Mouse (Mus musculus): ENCODE measurements around the gene Itpr1. TPM values are rescaled to one million over a fixed set of nuclear protein-coding genes. Genes with fewer than 3 reads are reported as not detected.

Gene Itpr1
- polyA plus RNA-seq, 1 experiment from 2014 or later, result 7.3 TPM

DNA sequence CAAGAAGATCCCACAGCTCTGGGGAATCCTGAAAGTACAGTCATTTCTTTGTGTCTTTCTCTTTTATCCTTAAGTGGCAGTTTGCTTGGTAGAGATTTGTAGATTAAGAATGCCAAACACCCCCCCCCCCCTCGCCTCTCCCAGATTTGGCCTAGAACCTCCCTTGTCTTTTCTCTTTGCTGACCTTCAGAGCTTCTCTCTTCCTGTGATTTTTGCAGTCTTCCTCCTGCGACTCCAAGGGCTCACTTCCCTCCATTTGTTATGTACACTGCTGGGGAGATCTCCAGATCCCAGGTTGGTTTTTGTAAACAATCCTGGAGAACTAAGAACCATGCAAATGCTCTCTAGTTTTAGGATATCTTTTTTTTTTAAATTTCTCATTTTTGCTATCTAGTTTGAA lies 45.7 kb downstream of the Itpr1 start:
- H3K27ac ChIP-seq, result no peak overlapping the region
- no peak overlapping the region for H3K4me3 ChIP-seq (ENCODE audit: inconsistent target)
- 96% methylated on average over 2 of the region's 2 CpGs for WGBS (ENCODE audit: missing documents)
- H3K79me2 ChIP-seq (ENCODE audit: inconsistent target), result no peaks in the 10 kb centered on the region; the same call in 1 of the 2 replicates
- no peaks in the 10 kb centered on the region for H3K36me3 ChIP-seq (ENCODE audit: inconsistent target)

DNA sequence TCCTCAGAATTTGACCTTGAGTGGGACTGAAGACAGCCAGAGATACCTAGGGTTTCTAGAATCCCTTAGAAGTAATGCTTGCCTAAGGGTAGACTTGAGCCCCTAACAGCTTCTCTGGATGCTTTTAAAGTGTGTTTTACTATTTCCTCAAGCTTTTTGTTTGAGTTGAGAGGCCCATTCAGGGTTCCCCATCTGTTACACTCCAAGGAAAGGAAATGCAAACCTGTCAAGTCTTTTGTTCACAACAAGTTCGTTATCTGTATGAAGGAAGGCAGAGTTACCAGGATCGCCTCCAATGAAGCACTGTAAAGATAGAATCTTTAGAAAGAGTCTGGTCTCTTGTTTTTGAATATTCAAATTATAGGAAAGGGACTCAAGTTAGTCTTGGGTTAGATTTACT lies 46.8 kb downstream of the Itpr1 start:
- 85% methylated on average over 2 of the region's 2 CpGs for WGBS (ENCODE audit: missing documents)
- H3K79me2 ChIP-seq (ENCODE audit: inconsistent target), result no peaks in the 10 kb centered on the region; the same call in 1 of the 2 replicates

DNA sequence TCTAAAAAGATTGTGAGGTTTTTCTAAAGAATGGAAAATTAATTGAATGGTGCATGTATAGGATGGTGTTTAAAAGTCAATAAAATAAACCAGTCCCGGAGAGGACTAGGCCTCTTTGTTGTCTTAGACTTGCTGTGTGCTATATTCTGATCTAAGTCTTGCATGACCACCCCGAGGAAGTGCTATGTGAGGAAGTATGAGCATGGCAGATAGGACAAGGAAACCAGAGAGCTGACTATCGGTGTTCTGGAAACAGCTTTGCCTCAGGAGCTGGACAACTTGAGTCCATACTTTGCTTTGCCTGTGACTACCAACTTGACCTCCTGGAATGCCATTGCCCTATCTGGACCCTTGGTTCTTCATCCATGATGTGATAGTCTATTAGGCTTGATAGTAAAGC lies 48.6 kb downstream of the Itpr1 start:
- H3K27ac ChIP-seq, result no peak overlapping the region
- H3K79me2 ChIP-seq (ENCODE audit: inconsistent target), result no peaks in the 10 kb centered on the region; the same call in 1 of the 2 replicates
- no peak overlapping the region for H3K4me3 ChIP-seq (ENCODE audit: inconsistent target)
- 51% methylated on average over 3 of the region's 3 CpGs for WGBS (ENCODE audit: missing documents)
- H3K36me3 ChIP-seq (ENCODE audit: inconsistent target), result no peaks in the 10 kb centered on the region

More for the DNA sequence above, 46.8 kb downstream of the Itpr1 start:
- Histone ChIP-seq H3K36me3 (ENCODE audit: inconsistent target) (no peaks in the 10 kb centered on the region), H3K27ac (no peak overlapping the region), H3K4me3 (ENCODE audit: inconsistent target) (no peak overlapping the region)

DNA sequence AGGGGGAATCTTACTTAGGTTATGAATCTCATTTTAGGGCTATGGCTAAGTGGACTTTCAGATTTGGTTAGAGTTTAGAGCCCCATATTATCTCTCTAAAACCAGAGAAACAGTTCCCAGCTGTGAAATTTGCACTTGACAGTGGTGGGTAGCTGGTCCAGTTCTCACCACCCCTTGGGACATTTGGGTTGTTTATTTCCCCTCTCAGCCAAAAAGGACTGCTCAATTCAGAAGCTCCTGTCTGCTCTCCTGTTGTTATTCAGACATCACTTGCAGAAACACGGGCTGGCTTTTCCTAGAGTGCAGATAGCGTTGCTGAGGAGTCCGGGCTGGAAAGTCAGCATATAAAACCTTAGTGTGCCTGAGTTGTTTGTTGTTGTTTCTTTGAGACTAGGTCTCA lies 51.3 kb downstream of the Itpr1 start:
- Histone ChIP-seq H3K4me3 (ENCODE audit: inconsistent target) (no peak overlapping the region), H3K36me3 (ENCODE audit: inconsistent target) (no peaks in the 10 kb centered on the region), H3K79me2 (ENCODE audit: inconsistent target) (no peaks in the 10 kb centered on the region; the same call in 1 of the 2 replicates), H3K27ac (no peak overlapping the region)
- WGBS (ENCODE audit: missing documents), result 90% methylated on average over 3 of the region's 3 CpGs

DNA sequence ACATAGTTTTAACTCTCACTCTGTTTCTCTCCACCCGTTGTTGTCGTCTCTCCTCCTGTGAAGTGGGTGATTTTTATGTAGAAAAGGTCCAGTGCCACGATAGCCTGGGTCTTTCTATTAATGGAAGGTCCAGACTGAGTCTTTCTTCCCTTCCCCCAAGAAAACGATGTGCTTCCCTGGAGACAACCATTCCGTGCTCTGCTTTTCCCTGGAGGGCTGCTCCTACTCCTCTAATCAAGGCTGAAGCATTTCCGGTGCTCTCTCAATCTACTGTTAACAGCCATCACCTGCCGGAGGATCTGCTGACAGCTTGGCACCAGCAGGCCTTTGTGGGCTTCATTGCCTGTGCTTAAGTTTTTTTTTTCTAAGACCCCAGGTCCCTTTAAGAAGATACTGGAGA lies 60.6 kb downstream of the Itpr1 start:
- H3K27ac ChIP-seq, result no peak overlapping the region
- WGBS (ENCODE audit: missing documents), result 95% methylated on average over 7 of the region's 7 CpGs
- no peaks in the 10 kb centered on the region for H3K36me3 ChIP-seq (ENCODE audit: inconsistent target)
- no peaks in the 10 kb centered on the region for H3K79me2 ChIP-seq (ENCODE audit: inconsistent target)
- H3K4me3 ChIP-seq (ENCODE audit: inconsistent target), result no peak overlapping the region

DNA sequence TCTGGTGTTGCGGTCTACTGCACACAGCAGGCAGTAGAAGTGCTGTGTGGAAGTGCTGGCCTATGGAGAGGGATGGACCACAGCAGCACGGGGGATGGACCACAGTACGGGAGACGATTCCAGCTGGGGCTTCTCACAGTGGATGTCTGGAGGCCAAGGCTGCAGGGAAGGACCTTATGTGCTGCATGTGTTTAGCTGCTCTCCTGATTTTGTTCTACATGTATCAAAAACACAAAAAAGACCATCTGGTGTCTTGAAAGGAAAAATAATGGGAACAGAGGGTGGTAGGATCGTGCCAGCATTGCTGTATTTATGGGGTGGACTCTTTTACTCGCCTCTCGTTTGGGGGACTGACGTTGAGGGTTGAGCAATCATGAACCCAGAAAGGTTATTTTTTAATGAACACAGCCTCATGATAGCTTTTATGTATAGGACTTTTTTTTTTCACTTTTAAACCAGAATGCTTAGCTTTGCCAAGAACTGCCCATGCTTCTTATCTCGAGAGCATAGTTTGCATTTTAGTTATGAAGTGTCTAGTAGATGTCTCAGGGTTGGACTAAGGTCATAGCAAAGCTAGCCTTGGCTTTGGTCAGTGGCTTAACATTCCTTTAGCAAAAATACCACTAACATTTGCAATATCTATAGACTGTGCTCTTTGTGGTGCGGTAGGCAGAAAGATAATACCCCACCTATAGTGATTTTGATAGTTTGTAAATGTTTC lies 61.6 kb downstream of the Itpr1 start:
- Histone ChIP-seq H3K27ac (no peak overlapping the region), H3K36me3 (ENCODE audit: inconsistent target) (no peaks in the 10 kb centered on the region), H3K79me2 (ENCODE audit: inconsistent target) (no peaks in the 10 kb centered on the region), H3K4me3 (ENCODE audit: inconsistent target) (no peak overlapping the region)
- 91% methylated on average over 10 of the region's 10 CpGs for WGBS (ENCODE audit: missing documents)

DNA sequence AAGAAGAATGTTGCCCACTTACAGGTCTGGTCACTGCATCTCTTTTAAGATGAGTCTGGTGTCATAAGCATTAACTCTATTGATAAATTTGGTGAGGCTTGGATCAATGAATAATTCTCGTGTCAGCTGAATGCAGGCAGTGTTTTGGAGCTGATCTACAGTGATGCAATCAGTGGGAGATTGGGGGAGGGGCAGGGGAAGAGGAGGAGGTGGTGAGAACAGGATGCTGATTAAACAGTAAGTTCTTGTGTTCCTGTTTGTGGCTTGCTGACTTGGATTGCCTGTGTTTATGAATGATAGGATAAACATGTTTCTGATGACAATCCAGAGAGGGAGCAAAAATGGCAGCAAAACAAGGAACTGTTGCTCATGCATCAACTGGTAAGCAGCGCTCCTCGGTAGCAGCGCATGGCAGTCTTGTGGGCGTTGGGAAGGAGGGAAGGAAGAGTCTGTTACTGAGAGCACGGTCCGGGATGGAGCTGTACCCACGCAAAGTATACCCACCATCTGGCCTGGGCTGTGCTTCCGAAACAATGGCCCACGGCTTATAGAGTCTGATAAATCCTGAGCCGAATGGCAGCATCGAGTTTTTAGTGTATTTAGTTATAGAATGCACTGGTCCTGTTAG lies 64.1 kb downstream of the Itpr1 start:
- H3K27ac ChIP-seq, result no peak overlapping the region
- 78% methylated on average over 12 of the region's 12 CpGs for WGBS (ENCODE audit: missing documents)
- H3K36me3 ChIP-seq (ENCODE audit: inconsistent target), result no peaks in the 10 kb centered on the region
- H3K4me3 ChIP-seq (ENCODE audit: inconsistent target), result no peak overlapping the region
- no peaks in the 10 kb centered on the region for H3K79me2 ChIP-seq (ENCODE audit: inconsistent target)

DNA sequence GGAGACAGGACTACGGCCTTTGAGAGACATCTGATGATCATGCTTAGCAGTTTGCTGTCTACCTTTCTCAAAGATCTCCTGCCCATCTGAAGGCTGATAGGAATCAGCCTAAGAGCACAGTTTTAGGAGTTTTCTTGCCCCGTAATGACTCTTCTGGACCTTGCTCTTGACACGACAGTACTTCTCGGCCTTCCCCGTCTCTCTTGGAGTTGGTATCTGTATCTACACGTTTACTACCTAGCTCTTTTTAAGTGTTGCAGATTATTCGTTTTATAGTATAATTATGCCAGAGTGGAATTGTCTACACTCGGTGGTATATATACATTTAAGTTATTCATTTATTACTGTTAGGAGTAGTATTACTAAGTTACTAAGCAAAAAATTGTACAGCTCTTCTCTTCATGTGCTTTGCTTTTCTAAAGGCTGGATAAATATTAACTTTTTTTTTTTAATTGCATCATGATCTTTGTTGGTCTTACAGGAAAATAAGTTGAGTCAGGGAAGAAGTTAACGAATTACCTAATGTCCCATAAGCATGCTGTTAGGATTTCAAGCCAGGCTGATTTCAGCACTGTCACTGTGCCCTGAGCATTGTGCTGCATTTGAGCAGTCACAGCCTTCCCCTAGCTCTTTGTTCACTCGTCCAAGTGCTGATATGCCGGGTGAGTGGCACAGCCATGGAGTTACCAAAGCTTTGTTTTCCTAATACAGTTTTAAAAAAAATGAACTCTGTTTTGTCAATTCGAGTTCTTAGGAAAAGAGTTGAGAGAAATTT lies 64.9 kb downstream of the Itpr1 start:
- 96% methylated on average over 12 of the region's 12 CpGs for WGBS (ENCODE audit: missing documents)
- Histone ChIP-seq H3K79me2 (ENCODE audit: inconsistent target) (no peaks in the 10 kb centered on the region), H3K27ac (no peak overlapping the region), H3K4me3 (ENCODE audit: inconsistent target) (no peak overlapping the region), H3K36me3 (ENCODE audit: inconsistent target) (no peaks in the 10 kb centered on the region)

DNA sequence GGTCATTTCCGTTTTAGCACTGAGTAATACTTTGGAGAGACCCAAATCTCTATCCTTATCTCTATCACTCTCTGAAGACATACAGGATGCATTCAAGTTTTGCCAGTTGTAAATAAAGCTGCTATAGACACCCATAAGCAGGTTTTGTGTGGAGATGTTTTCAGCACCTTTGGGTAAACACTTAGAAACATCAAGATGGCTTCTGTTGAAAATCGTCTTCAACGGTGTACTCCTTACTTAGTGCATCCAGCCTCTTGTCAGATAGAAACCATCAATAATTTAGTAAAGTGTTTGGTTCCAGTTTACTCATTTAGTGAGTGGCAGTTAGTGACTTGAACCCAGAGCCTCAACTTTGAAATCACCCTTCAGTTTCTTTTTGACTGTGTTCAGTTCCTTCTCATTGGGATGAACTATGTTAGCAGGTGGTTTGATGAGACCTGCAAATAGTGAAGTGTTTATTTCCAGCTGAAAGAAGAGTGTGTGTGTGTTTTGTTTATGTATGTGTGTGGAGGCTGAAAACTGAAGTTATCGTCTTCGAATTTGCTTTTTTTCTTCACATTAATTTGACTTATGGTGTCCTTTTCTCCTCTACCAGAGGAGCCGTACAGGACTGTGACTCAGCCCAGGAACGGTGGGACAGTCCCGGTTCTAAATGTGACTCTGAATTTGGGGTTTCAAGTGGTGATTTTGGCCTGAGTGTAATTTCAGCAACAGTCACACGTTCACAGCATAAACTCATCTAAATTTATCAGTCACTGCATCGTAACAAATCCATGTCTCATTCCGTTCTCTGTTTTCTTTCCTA lies 66.1 kb downstream of the Itpr1 start:
- Histone ChIP-seq H3K79me2 (ENCODE audit: inconsistent target) (no peaks in the 10 kb centered on the region), H3K27ac (no peak overlapping the region), H3K36me3 (ENCODE audit: inconsistent target) (no peaks in the 10 kb centered on the region), H3K4me3 (ENCODE audit: inconsistent target) (no peak overlapping the region)
- 94% methylated on average over 7 of the region's 11 CpGs for WGBS (ENCODE audit: missing documents)

DNA sequence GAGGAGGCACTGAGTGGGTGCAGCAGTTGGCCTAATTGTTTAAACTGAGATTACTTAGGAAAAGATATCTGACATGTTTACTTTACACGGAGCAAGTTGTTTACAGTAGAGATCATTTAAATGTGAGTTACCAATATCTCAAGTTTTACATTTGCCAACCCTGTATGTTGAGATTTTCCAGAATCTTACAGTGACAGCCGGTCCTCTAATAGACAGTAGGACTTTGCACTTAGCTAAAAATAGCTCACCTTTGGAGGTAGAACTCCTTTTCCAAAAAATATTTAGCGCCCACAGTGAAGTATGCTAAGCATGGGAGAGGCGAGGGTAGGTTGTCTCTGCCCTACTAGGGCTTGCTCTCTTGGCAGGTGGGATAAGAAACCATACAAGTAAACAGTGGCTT lies 69.2 kb downstream of the Itpr1 start:
- Histone ChIP-seq H3K36me3 (ENCODE audit: inconsistent target) (no peaks in the 10 kb centered on the region), H3K4me3 (ENCODE audit: inconsistent target) (no peak overlapping the region), H3K27ac (no peak overlapping the region), H3K79me2 (ENCODE audit: inconsistent target) (no peaks in the 10 kb centered on the region)
- 94% methylated on average over 4 of the region's 4 CpGs for WGBS (ENCODE audit: missing documents)

DNA sequence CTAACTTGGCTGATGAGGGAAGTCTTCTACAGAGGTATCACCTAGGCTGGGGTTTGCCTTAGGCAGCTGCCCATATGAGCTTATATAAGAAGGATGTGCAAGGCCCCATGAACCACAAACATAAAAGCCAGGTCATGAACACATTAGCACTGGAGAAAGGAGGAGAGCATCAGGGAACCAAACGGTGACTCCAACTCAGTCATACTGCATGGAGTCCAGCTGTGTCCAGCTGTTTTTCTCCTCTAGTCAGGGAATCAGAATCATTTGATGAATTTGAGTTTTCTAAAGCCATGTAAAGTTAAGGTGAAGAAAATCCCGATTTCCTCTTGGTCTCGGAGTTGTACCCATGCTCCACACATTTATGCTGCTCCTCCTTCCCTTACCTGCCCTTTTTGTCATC lies 69.7 kb downstream of the Itpr1 start:
- Histone ChIP-seq H3K27ac (no peak overlapping the region), H3K79me2 (ENCODE audit: inconsistent target) (no peaks in the 10 kb centered on the region), H3K4me3 (ENCODE audit: inconsistent target) (no peak overlapping the region), H3K36me3 (ENCODE audit: inconsistent target) (no peaks in the 10 kb centered on the region)
- 90% methylated on average over 3 of the region's 3 CpGs for WGBS (ENCODE audit: missing documents)

DNA sequence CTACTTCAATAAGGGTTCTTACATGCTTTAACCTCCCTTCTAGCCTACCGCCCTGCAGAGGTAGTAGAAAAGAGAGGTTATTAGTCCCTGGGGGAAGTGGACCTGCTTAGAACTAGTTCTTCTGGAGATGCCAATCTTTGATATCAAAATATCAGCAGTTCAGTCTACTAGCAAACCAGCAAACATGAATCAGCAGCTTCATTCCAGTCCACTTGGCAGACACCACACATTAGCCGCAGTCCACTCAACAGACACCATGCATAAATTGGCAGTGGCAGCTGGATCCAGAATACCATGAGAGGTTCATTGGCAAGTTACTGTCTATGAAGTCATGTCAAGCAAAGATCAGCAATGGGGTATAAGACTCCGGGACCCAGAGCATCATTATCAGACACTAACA lies 71.8 kb downstream of the Itpr1 start:
- 97% methylated on average over 3 of the region's 3 CpGs for WGBS (ENCODE audit: missing documents)
- no peaks in the 10 kb centered on the region for H3K36me3 ChIP-seq (ENCODE audit: inconsistent target)
- no peak overlapping the region for H3K27ac ChIP-seq
- no peaks in the 10 kb centered on the region for H3K79me2 ChIP-seq (ENCODE audit: inconsistent target)
- H3K4me3 ChIP-seq (ENCODE audit: inconsistent target), result no peak overlapping the region

DNA sequence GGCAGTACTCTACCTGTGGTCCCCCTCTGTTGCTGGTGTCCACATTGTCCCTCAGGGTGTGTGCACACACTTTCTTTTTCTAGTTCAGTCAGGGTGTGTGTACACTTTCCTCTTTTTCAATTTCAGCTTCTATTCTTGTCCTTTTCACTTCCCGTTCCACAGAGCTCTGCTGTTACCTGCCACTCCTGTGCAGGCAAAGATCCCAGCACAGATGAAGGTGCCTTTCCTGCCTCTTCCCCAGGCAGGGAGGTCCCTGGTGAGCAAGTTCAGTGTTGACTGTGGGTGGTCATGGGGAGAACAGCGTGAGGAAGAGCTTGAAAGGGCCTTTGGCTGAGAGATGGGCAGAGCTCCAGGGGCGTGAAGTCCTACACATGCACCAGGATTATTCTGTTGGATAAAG lies 76.1 kb downstream of the Itpr1 start:
- no peak overlapping the region for H3K27ac ChIP-seq
- no peak overlapping the region for H3K4me3 ChIP-seq (ENCODE audit: inconsistent target)
- WGBS (ENCODE audit: missing documents), result 44% methylated on average over 3 of the region's 3 CpGs
- H3K36me3 ChIP-seq (ENCODE audit: inconsistent target), result no peaks in the 10 kb centered on the region
- H3K79me2 ChIP-seq (ENCODE audit: inconsistent target), result no peaks in the 10 kb centered on the region

DNA sequence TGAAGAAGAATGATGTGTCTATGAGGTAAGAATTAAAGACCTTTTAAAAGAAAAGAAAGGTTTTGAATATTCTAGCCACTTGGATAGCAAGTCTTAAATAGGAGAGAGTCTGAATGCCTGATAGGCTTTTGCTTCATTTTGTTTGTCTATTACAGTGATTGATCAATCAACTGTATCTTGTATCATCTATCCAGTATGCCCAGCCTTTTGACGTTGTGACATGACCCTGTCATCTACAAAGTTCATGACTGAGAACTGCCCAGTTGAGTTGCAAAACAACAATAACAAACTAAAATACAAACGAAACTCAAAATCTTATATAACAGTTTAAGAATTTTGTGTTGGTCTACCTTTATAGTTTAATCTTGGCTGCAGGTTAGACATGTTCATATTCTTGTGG lies 78.1 kb downstream of the Itpr1 start:
- H3K79me2 ChIP-seq (ENCODE audit: inconsistent target), result no peaks in the 10 kb centered on the region
- H3K27ac ChIP-seq, result no peak overlapping the region
- 89% methylated on average over 2 of the region's 2 CpGs for WGBS (ENCODE audit: missing documents)
- H3K4me3 ChIP-seq (ENCODE audit: inconsistent target), result no peak overlapping the region
- H3K36me3 ChIP-seq (ENCODE audit: inconsistent target), result no peaks in the 10 kb centered on the region

Measured in macrophage (primary cell).